Mouse (Mus musculus) neural tube, embryonic 10.5 days (tissue): ENCODE results near the gene Atrnl1.
"Not testable (repeated sequence)": the region's sequence is repeated elsewhere in the genome, so short reads cannot be mapped to it uniquely, and the experiment has no call there.

Experiments used
- DNase-seq: peaks from one replicate; pipeline ENCODE4 v3.0.0-alpha.2; 2017; ENCODE audit warnings: low spot score; ENCODE audit errors: extremely low spot score

The Atrnl1 gene

DNA sequence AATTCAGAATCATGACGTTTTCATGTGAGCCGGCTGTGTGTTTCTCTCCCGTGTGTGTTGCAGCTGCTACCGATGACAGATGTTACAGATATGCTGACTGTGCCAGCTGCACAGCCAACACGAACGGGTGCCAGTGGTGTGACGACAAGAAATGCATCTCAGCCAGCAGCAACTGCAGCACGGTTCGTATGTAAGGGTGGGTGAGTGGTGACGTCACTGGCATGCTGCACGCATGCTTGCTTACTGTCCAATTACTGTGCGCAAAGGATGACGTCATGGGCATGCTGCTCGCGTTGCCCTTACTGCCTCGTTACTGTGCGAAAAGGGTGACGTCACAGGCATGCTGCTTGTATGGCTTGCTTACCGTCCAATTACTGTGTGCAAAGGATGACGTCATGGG is 75.8 kb downstream of the Atrnl1 start:
- no peak for DNase-seq

DNA sequence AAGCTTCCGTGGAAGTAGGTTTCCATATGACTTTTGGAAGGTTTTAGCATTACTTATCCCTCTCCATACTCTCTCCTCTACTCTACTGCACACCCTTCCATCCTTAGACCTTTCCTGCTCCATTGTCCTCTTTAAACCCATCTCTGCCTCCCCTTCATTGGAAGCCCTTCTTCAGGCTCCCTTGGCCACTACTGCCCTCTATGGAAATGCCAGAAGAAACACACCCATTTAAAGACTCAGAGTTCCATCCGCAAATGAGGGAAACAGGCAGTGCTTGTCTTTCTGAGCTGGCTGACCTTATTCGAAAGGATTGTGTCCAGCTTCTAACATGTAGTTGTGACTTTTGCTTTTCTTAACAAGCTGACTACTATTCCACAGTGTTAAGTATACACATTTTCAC is 81.7 kb downstream of the Atrnl1 start:
- no peak for DNase-seq

DNA sequence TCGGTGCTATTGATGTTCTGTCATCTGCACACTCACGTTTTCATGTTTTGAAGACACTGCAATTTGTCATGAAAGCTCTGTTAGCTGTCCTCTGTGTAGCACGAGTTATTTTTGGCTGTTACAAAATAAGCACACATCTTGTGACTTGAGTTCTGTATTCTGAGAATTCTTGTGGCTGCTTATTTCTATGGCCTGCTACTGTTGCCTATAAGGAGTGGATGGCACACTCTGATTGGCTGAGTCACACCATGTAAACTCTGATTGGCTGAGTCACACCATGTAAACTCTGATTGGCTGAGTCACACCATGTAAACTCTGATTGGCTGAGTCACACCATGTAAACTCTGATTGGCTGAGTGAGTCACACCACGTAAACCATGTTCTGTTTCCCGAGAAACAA is 85.9 kb downstream of the Atrnl1 start:
- not testable (repeated sequence) for DNase-seq

DNA sequence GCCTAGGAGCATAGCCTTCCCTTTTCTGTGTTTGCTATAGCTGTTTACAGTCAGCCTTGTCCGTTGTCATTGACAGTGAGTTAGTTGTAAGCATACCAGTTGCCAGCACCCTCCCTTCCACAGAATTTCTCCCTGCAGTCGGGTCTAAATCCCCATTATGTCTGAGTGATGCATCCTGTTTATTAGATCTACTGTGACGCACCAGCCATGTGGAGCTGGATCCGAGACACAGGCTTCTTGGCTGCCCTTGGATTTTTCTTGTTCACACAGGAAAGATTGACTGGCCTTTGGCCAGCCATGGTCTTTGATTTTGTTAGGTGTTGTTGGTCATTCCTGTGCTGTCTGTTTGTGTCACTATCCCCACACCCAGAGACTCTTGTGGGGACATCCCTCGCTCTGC is 102.3 kb downstream of the Atrnl1 start:
- DNase-seq, result no peak

DNA sequence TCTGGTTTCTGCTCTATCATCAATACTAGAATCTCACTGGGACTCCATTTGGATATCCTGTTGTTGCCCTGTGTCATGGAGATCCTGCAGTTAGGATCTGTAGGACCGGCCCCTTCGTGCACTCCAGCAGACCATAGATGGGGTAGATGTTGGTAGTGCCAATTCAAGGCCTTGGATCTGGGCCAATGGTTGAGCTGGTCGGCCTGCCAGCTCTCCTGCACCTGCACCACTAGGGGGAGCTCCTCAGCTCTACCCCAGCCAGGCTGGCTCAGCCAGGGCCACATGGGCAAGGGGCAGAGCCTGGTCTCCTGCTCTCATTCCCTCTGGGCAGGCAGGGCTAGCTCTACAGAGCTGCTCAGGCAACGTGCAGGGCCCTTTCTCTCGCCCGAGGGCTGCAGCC is 114.1 kb downstream of the Atrnl1 start:
- DNase-seq, result no peak

DNA sequence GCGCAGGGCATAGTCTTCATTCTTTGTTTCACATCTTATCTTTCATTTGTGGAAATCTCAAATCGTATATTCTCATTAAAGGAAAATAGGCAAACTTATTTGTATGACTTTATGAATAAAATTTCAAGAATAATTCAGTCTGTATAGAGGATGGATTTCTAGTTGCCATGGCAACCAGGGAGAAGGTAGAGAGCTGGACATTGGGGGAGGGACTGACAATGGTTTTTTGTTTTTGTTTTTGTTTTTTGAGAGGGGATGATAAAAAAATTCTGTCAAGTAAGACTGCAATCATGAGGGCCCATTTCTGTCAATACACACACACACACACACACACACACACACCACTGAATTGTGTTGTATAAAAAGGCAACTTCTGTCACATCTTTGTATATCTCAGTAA is 114.5 kb downstream of the Atrnl1 start:
- no peak for DNase-seq

DNA sequence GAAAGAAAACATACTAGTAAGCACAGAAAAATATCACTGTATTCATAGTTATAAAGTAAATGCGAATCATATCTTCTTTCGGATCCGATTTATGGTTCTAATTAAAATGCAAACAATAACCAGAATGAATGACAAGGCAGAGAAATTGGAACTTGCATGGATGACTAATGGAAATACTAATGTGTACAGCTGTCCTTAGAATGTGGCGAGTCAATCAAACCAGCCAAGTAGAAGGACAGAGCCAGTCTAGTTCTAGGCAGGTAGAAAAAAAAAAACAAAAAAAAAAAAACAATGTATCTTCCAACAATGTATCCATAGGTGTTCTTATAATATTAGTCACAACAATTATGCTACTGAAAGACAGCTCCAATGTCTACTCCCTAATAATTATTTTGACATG is 116.2 kb downstream of the Atrnl1 start:
- no peak for DNase-seq

DNA sequence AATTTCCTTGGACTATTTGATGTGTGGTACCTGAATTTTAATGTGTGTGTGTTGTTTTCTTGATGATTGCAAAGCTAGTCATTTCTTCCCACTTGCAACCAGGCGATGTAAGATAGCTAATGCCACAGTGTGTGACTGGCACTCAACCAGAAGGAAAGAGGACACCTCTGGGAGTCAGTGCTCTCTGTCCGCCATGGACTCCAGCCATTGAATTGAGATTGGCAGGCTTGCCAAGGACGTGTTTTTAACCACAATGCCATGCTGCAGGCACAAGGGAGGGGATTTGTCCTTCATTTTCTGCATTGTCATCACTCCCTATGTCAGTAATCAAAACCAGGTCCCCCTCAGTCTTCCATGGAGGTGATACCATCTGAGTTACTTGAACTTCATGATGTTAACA is 126.6 kb downstream of the Atrnl1 start:
- no peak for DNase-seq

DNA sequence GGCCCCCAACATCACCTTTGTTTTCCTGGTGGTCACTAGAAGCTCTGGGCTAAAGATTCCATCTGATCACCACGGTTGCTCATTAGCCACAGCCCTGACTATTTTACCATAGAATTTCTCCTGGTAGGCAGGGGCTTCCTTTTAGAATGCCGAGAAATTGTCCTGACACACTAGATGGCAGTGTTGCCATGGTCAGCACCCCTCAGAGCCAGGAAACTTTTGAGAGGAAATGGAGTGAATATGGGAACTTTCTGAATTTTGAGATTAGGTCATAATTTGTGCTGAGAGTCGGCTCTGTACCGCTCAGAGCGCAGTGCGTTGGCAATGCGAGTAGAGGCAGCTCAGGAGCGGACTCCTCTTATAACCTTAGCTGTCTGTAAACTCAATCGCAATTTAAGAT is 134.7 kb downstream of the Atrnl1 start:
- peak; percentile 28 for DNase-seq

DNA sequence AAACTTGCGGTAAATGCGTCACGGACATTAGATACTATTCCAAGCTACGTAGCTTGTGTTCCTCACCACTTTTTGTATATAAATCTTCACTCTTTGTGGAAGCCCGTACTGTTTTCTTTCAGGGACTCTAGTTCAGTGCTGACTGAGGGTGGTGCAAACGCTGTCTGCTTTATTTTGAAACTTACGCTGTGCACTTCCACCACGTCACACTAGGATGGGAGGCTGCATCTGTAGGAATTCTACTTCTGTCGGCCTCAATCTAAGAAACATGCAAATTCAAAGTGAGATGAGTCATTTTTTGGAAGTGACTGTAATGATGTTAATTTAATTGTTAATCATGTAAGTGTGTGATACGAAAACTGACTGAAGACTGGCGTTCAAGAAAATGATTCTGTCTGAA is 135.7 kb downstream of the Atrnl1 start:
- DNase-seq, result no peak

DNA sequence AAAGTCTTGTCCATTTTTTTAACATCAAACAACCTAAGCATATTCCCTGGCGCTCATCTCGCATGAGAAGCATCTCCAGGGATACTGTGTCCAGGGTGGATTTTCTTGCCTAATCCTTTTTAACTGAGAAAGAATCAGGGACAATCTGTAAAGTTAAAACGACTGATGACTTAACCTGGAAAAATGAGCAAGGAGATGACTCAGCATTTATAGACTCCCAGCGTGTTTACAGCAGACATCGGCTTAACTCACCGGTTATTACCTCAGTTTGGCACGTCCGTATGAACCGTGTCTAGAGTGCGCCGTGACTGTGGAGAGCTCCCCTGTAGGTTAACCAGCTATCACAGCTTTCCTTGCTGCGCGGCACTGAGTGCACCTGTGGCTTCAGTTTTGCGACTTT is 141.4 kb downstream of the Atrnl1 start:
- no peak for DNase-seq

DNA sequence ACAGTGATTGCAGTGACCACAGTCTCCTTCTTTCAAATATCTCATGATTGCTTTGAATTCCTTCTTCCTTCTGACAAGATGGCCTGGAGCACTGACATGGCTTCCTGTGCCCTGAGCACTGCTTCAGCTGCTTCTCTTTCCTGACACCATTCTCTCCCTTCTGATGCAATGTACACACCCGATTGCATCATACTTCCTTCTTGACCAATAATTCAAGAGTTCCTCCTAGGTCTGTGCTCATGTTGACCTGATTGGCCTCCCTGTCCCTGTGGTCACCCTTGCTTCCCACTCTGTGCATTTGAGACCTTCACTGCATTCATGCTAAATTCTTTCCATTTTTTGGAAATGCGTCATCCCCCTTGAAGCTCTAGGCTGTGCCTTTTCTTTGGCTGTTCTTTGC is 151.7 kb downstream of the Atrnl1 start:
- no peak for DNase-seq

DNA sequence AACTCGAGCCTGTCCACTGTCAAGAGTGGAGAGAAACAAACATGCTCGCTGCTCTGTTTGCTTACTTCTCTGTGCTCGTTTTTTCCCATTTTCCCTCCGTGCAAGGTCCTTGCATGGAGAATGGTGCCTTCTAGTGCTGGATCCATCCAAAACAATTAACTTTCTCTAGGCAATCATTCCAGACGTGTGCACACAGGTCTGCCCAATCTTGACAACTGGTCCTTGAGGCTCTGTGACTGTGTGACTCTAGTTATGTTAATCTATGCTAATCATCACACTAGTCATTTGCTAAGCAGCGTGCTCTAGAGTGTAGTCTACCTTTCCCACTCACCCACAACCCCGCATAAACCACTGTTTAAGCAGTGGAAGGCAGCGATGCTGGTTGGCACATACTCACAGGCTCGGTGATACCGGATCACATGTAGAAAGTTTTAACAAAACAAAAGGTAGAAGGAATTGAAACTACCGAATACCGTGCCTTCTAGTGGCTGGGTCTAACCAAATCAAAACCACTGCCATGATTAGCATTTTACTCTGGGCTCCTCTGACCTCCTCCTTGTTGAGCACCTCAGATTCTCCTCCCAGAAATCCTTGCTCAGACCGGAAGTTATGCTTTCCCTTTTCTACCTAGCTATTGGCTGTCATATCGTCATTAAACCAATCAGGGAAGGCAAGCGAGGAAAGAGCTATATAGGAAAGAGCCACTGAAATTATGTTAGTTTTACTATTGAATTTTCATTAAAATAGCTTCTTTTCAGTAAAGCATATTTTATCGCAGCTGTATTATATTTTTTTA is 153.9 kb downstream of the Atrnl1 start:
- no peak for DNase-seq

DNA sequence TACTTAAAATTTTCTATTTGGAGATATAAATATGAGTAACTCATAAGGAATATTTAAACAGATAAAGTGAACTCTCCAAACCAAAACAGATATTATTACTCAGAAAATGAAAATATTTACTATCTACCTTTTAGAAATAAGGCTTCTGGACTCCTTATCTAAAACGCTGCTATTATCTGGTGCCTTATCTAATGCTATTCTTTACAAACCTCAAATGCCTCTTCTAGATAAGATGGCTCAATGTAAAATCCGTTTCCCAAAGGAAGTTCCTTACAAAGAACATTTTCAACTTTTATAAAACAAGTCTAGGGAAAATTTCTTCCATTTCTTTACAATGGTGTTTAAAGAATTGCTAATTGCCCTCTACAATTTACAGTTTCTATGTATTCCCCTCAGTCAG is 156.2 kb downstream of the Atrnl1 start:
- DNase-seq, result no peak

DNA sequence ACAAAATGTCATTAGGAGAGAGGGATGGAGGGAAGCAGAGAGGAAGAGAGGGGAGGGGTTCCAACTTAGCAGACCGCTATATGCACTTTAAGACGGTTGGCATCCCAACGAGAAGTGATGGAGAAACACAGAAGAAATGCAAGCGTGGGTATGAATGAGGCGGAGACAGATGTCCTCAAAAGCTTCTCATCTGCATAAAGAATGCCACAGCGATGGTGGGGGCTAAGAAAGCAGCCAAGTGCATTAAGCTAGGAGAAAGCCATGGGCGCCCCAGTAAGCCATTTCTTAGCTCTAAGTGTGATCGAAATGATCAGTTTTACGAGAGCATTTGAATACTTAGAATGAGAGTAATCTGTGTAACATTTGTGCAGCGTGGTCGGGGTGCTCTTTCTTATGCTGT is 157.8 kb downstream of the Atrnl1 start:
- no peak for DNase-seq

DNA sequence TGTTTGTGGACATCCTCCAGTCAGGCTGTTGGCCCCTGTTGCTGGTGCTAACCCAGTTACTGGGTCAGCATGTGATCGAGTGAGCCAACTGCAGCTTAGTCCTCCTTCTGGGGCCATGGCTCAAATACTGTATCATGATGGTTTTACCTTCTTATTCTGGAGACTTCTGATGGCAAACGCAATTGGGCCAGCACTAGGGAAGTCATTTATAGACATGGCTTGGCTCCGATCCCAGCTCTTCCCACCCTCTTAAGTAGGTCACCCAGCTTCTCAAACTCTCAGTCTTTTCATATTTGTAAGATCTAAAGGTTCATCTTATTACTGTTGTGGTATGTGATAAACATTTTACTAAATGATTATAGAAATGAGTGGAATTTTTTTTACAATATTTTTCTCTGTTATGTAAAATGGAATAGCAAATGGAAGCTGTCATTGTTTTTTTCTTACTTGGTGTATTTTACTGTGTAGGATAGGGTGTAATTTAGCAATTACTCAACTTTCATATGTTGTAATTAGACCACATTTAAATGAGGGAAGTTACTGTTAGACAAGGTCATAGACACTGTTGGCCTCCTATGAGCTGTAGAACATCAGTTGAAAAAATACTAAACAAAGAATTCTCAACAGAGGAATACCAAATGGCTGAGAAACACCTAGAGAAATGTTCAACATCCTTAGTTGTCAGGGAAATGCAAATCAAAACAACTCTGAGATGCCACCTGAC is 171.7 kb downstream of the Atrnl1 start:
- DNase-seq, result no peak

DNA sequence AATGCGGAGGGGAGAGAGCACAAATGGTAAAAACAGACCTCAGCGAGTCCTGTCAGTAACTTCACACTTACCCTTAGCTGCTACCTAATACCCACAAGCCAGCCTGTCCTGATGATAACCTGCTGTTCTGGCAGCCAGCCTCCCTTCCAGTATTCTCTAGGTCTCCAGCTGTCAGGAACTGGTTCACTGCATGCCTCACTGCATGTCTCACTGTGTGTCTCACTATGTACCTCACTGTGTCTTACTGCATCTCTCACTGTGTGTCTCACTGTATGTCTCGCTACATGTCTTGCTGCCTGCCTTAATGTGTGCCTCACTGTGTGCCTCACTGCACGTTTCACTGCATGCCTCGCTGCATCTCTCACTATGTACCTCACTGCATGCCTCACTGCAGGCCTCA is 175.9 kb downstream of the Atrnl1 start:
- no peak for DNase-seq

DNA sequence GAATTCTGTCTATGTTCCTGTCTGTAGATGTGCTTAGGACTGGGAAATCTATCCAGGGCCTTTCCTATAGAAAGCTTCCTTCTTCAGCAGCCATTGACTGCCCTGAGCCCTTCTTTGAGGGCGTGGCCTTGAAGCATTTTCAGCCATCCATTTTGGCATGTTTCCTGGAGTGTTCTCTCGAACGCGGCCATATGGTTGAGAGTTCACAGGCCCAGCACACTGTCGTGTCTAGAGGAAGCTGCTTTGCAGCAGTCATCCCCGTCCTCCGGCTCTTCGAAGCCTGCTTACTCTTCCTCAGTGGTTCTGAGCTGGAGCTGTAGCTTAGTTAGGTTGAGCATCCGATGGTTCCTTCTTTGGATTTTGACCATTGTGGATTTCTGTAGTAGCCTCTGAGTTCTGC is 191.4 kb downstream of the Atrnl1 start:
- DNase-seq, result no peak

DNA sequence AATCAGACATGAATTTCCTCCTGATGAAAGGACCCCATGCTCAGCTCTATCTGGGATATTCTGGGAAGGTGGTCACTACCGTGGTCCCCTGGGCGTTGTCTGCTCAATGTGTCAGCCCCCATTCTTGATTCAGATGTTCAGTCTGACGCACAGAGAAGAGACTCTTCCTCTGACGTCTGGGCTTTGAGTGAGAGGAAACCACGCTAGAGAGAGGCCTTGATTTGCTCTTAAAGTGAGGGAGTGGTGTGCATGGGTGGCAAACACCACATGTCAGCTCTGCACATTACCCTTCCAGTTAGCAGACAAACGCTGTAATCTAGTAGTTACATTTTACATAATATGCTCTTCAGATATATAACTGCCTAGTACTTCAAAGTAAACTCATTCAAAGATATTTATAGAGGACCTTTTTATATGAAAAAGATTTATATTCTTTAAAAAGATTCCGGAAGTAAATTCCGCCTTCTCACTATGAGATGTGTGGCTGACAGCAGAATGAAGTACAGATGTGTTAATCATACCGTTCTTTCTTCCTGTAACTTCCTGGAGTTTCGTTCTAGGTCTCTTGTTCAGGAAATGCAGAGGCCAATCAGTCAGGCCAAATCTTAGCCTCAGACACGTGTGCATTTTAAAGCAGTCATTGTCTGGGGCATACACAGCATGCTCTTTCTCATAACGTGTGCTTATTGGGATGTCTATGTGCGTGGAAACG is 192.1 kb downstream of the Atrnl1 start:
- no peak for DNase-seq

DNA sequence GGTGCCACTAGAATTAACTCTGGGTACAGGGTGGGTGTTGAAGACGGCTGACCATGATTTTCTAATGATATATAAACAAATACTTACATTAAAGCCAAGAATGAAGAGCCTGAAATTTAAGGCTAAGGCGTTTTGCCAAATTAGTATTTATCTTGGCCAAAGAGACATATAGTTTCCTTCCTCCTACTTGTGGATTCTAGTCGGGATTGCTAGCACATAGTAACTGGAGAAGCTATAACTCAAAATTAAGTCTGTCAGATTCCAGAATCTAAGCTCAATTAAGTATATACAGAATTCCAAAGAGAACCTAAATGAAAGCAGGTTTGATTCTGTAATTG is 192.6 kb downstream of the Atrnl1 start:
- no peak for DNase-seq

DNA sequence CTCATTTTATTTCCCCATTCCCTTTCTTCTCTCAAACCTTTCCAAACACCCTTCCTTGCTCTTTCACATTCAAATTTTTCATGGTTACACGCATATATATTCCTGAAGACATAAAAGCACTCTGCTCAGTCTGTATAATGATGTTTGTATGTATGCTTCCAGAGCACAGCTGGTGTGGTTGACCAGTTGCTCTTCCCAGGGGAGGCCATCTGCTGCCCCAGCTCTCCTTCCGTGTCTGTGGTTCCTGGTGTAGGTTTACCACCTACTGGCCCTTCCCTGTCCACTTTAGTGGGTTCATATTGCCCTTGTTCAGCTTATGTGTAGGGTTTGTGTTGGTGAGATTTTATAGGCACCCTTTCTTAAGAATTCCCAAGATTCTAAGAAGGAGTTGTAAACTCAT is 197.5 kb downstream of the Atrnl1 start:
- no peak for DNase-seq

DNA sequence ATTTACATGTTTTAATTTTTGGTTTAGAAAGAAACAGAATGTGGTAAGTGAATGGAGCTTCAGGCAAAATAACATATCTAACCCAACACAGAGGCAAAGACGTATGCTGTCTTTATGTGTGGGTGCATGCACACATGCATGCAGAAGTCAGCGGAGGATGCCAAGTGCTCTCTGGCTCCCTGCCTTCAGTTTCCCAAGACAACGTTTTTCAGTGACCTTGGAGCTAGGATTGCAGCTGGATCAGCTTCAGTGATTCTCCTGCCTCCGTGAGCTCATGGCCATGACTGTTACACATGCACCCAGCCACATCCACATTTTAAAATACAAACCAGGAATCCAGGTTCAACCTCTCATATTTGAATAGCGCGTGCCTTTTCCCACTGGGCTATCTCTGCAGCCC is 203.5 kb downstream of the Atrnl1 start:
- no peak for DNase-seq
